Mouse (Mus musculus): ENCODE results near the gene Foxp1.

Foxp1 gene

GRCm38 (mm10) chr6:99350156-99350555, 172.4 kb downstream of the Foxp1 start:
- no peak for DNase-seq

GRCm38 (mm10) chr6:99347836-99348235, 174.7 kb downstream of the Foxp1 start:
- no peak for DNase-seq

GRCm38 (mm10) chr6:99344966-99345365, 177.6 kb downstream of the Foxp1 start:
- no peak for DNase-seq

- DNase-seq, result no peak
Observed at GRCm38 (mm10) chr6:99344357-99344756, 178.2 kb downstream of the Foxp1 start.

GRCm38 (mm10) chr6:99343815-99344214, 178.7 kb downstream of the Foxp1 start:
- DNase-seq, result no peak

- no peak for DNase-seq
Observed at GRCm38 (mm10) chr6:99342416-99342815, 180.1 kb downstream of the Foxp1 start.

- DNase-seq, result no peak
Observed at GRCm38 (mm10) chr6:99340902-99341301, 181.6 kb downstream of the Foxp1 start.

- no peak for DNase-seq
Observed at GRCm38 (mm10) chr6:99339986-99340721, 182.4 kb downstream of the Foxp1 start.

- DNase-seq, result no peak
Observed at GRCm38 (mm10) chr6:99339343-99339620, 183.2 kb downstream of the Foxp1 start.

- DNase-seq, result no peak
Observed at GRCm38 (mm10) chr6:99338593-99339342, 183.8 kb downstream of the Foxp1 start.

GRCm38 (mm10) chr6:99338174-99338573, 184.3 kb downstream of the Foxp1 start:
- no peak for DNase-seq

- no peak for DNase-seq
Observed at GRCm38 (mm10) chr6:99337575-99337974, 184.9 kb downstream of the Foxp1 start.

GRCm38 (mm10) chr6:99336191-99336590, 186.3 kb downstream of the Foxp1 start:
- no peak for DNase-seq

- no peak for DNase-seq
Observed at GRCm38 (mm10) chr6:99335174-99335830, 187.2 kb downstream of the Foxp1 start.

- DNase-seq, result no peak
Observed at GRCm38 (mm10) chr6:99334255-99334654, 188.3 kb downstream of the Foxp1 start.

- DNase-seq, result no peak
Observed at GRCm38 (mm10) chr6:99333127-99333526, 189.4 kb downstream of the Foxp1 start.

- DNase-seq, result no peak
Observed at GRCm38 (mm10) chr6:99330169-99330568, 192.4 kb downstream of the Foxp1 start.

- DNase-seq, result no peak
Observed at GRCm38 (mm10) chr6:99328634-99329033, 193.9 kb downstream of the Foxp1 start.

GRCm38 (mm10) chr6:99328146-99328545, 194.4 kb downstream of the Foxp1 start:
- no peak for DNase-seq

GRCm38 (mm10) chr6:99327721-99328120, 194.8 kb downstream of the Foxp1 start:
- DNase-seq, result no peak

- no peak for DNase-seq
Observed at GRCm38 (mm10) chr6:99325881-99326280, 196.6 kb downstream of the Foxp1 start.

- DNase-seq, result no peak
Observed at GRCm38 (mm10) chr6:99325461-99325860, 197.1 kb downstream of the Foxp1 start.

GRCm38 (mm10) chr6:99322132-99322904, 200.2 kb downstream of the Foxp1 start:
- no peak for DNase-seq

Data from right cerebral cortex, postnatal 25 days (tissue).